Mouse (Mus musculus): ENCODE measurements at regions not wholly inside any gene's neighbourhood (a gene's known extent, or its start where the extent isn't known, plus 50 kb on each side); places are given as distances from the start of the nearest gene placed in this dataset.

- ATAC-seq (ENCODE audit: extremely low read depth, insufficient number of reproducible peaks, low FRiP score, poor library complexity, severe bottlenecking) = no peak
These were observed 329.2 kb upstream of the Gm10131 start for GRCm38 (mm10) chr8:34440771-34441170.

- no peak for ATAC-seq (ENCODE audit: extremely low read depth, insufficient number of reproducible peaks, low FRiP score, poor library complexity, severe bottlenecking)
These were observed 327.2 kb upstream of the Gm10131 start for GRCm38 (mm10) chr8:34438771-34439170.

- no peak for ATAC-seq (ENCODE audit: extremely low read depth, insufficient number of reproducible peaks, low FRiP score, poor library complexity, severe bottlenecking)
These were observed 320.4 kb upstream of the Gm10131 start for GRCm38 (mm10) chr8:34431985-34432384.

GRCm38 (mm10) chr8:34429231-34429630, 317.7 kb upstream of the Gm10131 start:
- ATAC-seq (ENCODE audit: extremely low read depth, insufficient number of reproducible peaks, low FRiP score, poor library complexity, severe bottlenecking) = no peak

- ATAC-seq (ENCODE audit: extremely low read depth, insufficient number of reproducible peaks, low FRiP score, poor library complexity, severe bottlenecking) = no peak
These were observed 290.0 kb upstream of the Gm10131 start for GRCm38 (mm10) chr8:34401571-34401970.

GRCm38 (mm10) chr8:34398914-34399813, 287.6 kb upstream of the Gm10131 start:
- ATAC-seq (ENCODE audit: extremely low read depth, insufficient number of reproducible peaks, low FRiP score, poor library complexity, severe bottlenecking) = no peak

GRCm38 (mm10) chr8:34397583-34398411, 286.3 kb upstream of the Gm10131 start:
- 0 out of 2 replicates have a peak, but pooled peaks have one; percentile 1 for ATAC-seq (ENCODE audit: extremely low read depth, insufficient number of reproducible peaks, low FRiP score, poor library complexity, severe bottlenecking)

- no peak for ATAC-seq (ENCODE audit: extremely low read depth, insufficient number of reproducible peaks, low FRiP score, poor library complexity, severe bottlenecking)
These were observed 285.7 kb upstream of the Gm10131 start for GRCm38 (mm10) chr8:34397225-34397582.

- ATAC-seq (ENCODE audit: extremely low read depth, insufficient number of reproducible peaks, low FRiP score, poor library complexity, severe bottlenecking) = no peak
These were observed 281.7 kb upstream of the Gm10131 start for GRCm38 (mm10) chr8:34392981-34393828.

GRCm38 (mm10) chr8:34392208-34392980, 280.9 kb upstream of the Gm10131 start:
- no peak for ATAC-seq (ENCODE audit: extremely low read depth, insufficient number of reproducible peaks, low FRiP score, poor library complexity, severe bottlenecking)

GRCm38 (mm10) chr8:34385806-34386439, 274.4 kb upstream of the Gm10131 start:
- no peak for ATAC-seq (ENCODE audit: extremely low read depth, insufficient number of reproducible peaks, low FRiP score, poor library complexity, severe bottlenecking)

- ATAC-seq (ENCODE audit: extremely low read depth, insufficient number of reproducible peaks, low FRiP score, poor library complexity, severe bottlenecking) = no peak
These were observed 269.1 kb upstream of the Gm10131 start for GRCm38 (mm10) chr8:34380615-34381014.

- ATAC-seq (ENCODE audit: extremely low read depth, insufficient number of reproducible peaks, low FRiP score, poor library complexity, severe bottlenecking) = no peak
These were observed 265.6 kb upstream of the Gm10131 start for GRCm38 (mm10) chr8:34377154-34377553.

- ATAC-seq (ENCODE audit: extremely low read depth, insufficient number of reproducible peaks, low FRiP score, poor library complexity, severe bottlenecking) = no peak
These were observed 262.7 kb upstream of the Gm10131 start for GRCm38 (mm10) chr8:34374242-34374641.

- ATAC-seq (ENCODE audit: extremely low read depth, insufficient number of reproducible peaks, low FRiP score, poor library complexity, severe bottlenecking) = no peak
These were observed 261.1 kb upstream of the Gm10131 start for GRCm38 (mm10) chr8:34372666-34372980.

GRCm38 (mm10) chr8:34371973-34372665, 260.6 kb upstream of the Gm10131 start:
- ATAC-seq (ENCODE audit: extremely low read depth, insufficient number of reproducible peaks, low FRiP score, poor library complexity, severe bottlenecking) = no peak

- no peak for ATAC-seq (ENCODE audit: extremely low read depth, insufficient number of reproducible peaks, low FRiP score, poor library complexity, severe bottlenecking)
These were observed 259.9 kb upstream of the Gm10131 start for GRCm38 (mm10) chr8:34371391-34371790.

- ATAC-seq (ENCODE audit: extremely low read depth, insufficient number of reproducible peaks, low FRiP score, poor library complexity, severe bottlenecking) = no peak
These were observed 257.0 kb upstream of the Gm10131 start for GRCm38 (mm10) chr8:34368556-34368955.
